Mouse (Mus musculus) cerebellum, adult 9-11 months (tissue): ENCODE results near the gene Sdha.

Source experiments
- DNase-seq: peaks from one replicate; pipeline ENCODE4 v3.0.0; 2022

Sdha gene

DNA sequence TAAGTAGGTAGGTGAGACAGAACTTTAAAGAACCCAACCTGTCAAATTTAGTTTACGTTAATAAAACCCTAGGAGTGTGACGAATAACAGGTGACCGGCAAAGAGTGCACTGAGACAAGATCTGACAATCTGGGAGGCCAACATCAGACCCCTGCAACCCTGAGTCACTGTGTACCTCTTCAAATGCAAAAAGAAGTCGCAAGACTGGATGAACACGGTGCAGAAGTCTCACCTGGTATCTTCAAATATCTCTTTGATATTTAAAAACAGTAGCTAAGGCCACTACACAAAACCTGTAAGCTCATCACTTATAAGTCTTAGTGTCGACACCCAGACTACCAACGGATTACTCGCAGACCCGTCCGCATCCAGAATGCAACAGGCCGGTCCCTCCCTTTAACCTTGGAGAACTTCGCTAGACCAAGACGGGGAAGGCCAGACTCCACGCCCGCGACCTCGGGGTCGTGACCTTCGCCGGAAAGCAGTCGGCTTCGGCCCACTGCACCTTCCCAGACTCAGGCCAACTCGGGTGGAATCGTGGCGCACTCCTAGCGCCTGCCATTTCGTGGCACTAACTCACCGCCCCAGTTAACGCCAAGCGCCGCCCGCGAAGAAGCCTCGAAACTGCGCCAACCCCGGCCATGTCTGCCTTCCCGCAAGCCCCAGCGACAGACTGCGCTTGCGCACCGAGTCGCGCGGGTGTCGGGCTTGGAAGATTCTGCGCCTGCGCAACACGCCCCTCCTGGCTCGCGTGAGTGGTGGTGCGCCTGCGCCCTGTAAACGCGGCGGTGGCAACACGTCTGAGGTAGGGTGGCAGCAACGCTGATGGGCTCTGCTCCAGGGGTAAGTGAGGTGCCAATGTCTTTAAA is at the start of gene Sdha, which contains the start of gene Ccdc127:
TSS of gene Sdha (minus strand) at position 715 of the 869 bp plus-strand sequence.
TSS of gene Ccdc127 (plus strand) at position 744 of the 869 bp plus-strand sequence.
- DNase-seq, result peak; percentile 96

DNA sequence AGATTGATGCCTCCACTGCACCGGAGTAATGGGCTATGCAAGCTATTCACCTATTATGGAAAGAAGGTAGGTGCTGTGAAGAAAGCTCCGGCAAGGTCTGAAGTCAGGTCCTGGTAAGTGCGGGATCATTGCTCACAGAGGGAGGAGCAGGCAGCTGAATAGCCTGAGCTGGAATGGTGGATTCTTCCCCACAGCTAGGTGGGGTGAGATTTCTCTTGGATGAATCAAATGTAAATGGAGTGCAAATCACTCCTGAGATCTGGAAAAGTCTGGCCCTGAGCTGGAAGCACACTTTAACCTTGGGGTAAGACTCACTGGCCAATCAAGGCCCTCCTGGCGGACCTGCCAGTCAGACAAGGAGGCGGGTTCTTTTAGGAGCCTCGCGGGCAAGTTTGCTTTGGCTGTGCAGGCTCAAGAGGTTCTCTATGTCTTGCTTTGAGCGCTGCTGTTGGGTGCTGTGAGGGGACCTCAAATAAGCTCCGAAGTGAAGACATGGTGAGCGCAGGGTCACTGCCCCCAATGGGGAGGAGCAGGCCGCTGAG is 49.3 kb upstream of the Sdha start, which contains the start of gene Ftl1-ps1:
TSS of gene Ftl1-ps1 (plus strand) at position 397 of the 542 bp plus-strand sequence.
- no peak for DNase-seq

DNA sequence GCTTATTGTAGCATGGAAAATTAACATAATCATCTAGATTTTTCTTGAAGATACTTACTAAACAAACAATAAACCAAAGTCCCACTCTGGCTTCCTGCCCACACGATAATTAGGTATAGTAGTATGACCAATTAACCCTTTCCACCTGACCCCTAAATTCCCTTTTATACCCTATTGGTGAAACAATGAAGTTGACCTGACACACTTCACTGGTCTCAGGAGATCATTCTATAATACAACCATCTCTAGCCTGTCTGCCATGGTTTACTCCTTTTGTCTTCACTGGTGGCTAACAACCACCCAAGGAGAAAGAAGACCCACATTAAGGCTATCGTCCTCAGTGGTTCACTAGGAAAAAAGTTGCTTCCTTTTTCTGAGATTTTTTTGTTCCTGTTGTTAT is 41.1 kb upstream of the Sdha start:
- DNase-seq, result no peak

DNA sequence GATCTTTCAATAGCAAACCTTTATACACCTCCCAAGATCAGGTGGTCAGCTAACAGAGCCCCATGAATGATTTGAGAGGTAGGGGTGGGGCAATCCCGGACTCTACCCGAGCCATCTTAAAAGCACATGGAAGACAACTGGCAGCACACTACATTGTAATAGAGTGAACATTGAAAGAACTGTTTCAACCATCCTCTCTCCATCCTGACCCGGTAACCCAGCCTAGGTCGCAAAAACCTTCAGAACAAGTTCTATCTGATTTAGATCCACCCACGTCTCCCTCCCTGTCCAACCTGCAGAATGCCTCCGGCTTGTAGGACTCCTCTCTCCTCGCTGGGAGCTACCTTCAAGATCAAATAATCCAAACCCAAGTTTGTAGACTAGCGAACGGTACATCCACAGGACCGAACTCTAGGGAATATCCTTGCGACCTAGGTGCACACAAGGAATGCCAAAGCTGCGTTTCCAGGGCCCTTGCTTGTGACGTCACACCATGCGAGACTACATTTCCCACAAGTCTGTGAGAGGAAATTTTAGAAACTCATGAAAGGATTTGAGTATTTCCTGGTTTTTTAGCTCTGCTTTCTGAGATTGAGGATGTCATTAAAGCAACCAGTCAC is 40.4 kb upstream of the Sdha start, which contains the start of gene Zfp72:
TSS of gene Zfp72 (minus strand) at position 466 of the 620 bp plus-strand sequence.
- peak; percentile 75 for DNase-seq

DNA sequence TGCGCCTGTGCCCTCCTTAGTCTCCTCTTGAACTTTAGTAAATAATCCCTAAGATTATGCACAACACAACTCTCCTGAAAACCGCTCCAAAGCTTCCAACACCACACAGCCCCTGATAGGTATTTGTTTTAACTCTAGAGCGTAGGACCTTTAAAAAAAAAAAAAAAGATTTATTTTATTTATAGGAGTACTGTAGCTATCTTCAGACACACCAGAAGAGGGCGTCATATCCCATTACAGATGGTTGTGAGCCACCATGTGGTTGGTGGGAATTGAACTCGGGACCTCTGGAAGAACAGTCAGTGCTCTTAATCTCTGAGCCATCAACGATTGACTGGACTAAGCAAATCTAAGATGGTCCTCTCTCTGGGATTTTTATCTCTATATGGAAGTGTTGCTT is 39.6 kb upstream of the Sdha start:
- DNase-seq, result no peak

DNA sequence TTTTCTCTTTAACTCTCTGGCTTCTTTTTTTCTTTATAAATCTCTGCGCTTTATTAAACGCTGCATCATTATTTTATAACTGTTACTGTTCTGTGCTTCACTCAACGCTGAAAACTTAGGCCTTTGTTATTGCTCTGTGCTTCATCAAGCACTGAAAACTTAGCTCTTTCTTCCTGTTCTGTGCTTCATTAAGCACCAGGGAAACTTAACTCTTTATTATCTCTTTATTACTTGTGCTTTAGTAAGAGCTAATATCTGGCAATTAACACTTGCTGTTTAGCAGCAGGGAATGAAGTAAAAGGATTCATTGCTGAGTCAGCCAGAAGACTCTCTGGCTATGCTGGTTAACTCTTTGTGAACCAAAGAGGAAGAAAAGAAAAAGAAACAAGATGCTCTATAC is 32.2 kb upstream of the Sdha start:
- DNase-seq, result no peak

DNA sequence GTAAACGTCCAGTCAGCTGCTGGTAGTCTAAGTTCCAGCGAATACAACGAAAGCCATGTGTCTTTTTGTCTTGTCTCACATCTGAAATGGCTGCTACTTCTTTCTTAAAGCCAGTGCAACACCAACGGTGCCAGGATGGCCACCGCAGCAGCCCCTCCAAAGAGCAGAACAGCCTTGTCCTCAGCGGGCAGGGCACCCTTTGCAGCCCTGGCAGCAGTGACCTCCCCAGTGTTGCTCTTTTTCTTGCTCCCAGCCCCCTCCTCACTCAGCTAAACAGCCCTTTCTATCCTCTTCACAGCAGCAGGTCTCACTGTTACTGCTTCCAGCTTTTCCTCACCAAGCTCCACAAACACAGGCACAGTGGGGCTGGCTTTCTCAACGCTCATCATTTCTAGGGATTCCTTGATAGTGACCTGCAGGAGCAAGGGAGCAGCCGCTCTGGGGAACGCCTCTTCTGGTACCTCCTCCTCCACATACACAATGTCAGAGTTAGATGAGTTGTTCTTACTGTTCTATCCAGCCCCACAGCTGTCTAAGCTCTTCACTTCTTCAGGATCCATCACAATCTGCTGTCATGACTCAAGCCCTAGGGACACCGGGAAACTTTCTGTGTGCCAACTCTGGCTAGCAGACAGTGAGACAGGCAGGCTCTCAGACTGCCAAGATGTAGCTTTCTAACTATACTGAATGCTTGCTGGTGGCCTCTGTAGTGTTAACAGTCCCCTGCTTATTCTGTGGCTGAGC is 31.6 kb upstream of the Sdha start:
- no peak for DNase-seq

DNA sequence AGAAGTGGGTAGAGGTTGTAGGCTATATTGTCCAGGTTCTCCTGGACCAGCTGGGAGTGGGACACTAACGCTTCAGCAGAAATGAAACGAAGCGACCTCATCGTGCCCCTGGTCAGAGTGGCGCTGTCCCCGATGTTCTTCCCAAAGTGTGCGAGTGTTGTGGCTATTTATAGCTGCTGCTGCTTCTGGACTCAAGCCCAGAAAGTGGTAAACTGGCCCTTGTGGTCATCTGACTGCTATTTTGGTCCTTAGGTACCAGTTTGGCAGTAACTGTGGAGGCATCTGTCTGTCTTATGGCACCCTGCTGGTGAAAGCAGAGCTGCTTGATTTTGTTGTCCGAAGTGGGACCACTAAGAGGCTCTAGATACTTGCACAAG is 13.8 kb upstream of the Sdha start, which contains the start of gene Lrrc14b:
TSS of gene Lrrc14b (minus strand) at position 147 of the 377 bp plus-strand sequence.
- peak; percentile 40 for DNase-seq

DNA sequence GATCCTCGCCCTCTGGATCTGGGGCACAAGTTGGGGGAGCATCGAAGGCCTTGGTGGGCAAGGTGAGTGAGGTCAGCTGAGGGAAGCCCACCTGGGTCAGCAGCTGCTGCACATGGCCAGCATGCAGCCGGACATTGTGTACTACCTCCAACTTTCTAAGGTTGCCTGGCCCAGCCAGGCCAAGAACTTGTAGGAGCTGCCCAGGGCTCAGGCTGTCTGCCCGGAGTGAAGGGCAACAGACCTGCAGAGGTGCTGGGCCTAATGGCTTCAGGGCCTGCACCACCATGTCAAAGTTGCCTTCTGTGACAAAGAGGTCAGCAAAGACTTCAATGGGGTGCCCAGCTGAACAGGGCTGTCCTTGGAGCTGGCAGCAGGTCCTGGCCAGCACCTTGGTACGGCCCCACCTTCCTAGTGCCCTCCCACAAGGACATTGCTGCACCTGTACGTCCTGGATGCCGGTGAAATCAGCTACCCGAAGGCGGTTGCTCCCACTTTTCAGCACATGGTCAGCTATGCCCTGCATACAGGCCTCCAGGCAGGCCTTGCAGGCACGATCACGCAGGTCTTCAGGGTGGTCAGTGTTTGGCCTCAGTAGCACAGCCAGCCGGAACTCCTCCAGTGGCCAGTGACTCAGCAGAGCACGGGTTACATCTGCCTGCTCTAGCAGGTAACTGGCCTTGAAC is 13.2 kb upstream of the Sdha start:
- peak; percentile 18 for DNase-seq

DNA sequence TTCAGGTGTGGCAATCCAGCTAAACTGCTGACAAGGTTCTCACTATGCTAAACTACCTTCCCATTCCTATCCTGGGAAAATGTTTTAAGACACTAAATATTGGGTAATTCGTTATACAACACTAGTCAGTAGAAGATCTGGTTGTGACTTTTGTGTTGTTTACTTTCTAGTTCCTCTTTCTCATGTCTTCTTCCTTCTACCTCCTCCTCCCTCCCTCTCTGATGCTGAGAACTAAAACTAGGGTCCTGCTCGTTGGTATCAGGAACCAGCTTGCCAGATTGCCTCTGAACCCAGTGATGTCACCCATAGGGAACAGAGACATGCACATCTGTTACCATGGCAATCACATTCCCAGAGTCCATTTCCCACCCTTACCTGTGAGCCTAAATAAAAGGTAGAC is 12.1 kb upstream of the Sdha start:
- no peak for DNase-seq

DNA sequence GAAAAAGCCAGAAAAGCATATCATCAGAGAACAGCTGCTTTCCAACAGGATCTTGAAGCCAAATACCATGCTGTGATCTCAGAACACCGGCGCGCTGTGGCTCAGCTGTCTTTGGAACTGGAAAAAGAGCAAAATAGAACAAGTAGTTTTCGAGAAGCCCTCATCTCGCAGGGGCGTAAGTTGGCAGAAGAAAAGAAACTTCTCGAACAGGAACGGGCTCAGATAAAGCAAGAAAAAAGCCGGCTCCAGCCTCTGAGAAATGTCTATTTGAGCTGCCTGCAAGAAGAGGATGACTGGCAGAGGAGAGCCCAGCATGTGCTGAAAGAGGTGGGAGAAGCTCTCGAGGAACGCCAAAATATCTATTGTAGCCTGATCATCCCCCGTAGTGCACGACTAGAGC is 6.4 kb upstream of the Sdha start:
- DNase-seq, result no peak

DNA sequence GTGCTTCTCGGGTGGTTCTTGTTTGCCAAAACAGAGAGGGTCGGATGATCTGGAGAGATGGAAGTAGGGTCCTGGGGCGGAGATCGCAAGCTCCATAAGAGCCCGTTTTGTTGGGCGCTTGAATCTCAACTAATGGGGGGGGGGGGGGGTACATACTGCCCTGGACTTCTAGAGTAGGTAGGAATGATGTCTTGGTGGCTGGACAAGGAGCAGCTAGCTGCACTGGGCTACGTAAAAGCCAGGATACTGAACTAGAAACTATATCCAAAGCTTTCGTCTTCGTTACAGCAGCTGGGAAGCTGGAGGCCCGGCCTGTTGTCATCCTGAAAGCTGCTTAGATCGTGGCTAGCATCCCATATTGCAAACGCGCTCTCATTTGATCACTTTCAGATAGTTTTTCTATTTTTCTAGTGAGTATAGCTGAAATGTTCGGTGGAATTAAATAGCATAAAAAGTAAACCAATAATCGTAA is 391 bp upstream of the Sdha start:
- no peak for DNase-seq

DNA sequence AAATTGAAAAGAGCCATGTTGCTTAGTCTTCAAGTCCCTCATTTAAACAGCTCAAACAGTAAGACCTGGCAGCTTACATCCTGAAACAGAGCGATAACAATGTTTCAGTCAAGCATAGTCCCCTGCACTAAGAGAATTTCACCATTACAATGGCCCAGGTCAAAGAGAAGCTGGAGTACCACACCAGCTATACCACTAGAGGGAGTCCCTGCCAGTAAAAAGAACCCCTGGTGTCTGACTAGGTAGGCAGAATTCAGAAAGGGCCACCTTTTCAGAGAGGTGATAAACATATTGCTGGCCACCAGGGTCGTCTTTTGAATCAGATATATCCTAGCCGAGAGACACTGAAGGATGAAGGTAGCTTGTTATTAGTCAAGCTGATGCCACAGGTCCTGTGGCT is 9.0 kb downstream of the Sdha start:
- no peak for DNase-seq

DNA sequence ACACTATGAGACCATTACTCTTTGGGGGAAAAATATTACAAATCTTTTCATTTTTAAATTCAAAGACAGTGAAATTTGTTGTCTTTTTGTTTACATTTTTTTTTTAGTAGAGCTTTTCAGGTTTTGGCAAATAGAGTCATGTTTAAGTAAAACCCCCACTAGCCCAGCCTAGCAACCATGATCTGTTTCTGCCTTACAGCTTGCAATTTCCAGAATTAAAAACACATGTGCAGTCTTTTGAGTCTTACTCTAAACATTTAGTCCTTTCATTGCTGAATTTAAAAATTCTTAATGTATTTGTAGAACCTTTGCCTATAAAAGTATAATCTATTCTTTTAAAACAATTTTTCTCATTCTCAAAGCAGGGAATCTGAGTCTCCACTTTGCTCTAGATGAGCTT is 20.8 kb downstream of the Sdha start:
- no peak for DNase-seq

DNA sequence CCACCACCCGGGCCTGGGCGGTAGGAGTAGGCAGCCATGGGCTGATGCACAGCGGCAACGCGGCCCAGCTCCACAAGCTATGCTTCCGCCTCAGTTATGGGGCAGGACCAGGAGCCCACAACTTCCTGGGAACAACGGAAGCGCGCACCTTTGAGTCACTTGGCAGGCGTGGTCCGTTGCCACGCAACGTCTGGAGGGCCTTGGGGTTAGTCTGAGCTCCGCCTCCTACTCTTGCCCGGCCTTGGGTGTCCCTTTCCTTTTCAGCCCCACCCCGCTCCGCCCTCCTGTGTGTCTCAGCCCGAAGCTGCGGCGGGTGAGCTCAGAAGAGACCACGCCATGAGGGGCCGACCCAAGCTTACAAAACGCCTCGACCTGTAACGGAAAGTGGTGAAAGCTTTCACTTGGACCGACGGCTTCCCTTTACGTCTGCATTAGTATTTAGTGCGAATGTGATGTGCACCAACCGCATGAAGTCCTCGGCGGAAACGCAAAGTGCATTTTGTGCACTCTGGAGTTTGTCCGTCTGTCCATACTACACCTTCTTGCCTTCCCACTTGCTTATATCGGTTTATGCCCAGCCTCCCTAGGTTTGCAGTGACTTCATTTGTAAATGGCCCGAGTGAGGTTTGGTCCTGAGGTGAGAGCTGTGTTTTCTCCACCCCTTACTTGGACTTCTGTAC is 32.8 kb downstream of the Sdha start, which contains the start of gene Pdcd6:
TSS of gene Pdcd6 (minus strand) at position 411 of the 680 bp plus-strand sequence.
- DNase-seq, result peak; percentile 92

DNA sequence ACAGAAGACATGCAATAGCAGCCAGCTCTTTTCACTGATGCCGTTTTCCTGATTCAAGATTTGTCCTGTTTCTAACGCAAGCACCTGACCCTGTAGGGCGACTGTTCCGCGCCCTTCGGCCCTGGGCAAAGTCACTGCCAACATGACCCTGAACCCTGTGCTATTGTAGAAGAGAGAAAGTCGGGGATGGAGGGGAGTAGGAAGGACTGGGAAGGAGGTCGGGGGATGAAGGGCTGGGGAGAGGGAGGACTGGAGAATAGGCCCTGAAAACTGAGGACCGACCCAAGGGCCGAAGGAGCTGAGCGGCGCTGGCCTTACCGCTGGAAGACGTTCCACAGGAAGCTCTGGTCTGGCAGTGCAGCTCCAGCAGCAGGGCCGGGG is 33.3 kb downstream of the Sdha start:
- no peak for DNase-seq

DNA sequence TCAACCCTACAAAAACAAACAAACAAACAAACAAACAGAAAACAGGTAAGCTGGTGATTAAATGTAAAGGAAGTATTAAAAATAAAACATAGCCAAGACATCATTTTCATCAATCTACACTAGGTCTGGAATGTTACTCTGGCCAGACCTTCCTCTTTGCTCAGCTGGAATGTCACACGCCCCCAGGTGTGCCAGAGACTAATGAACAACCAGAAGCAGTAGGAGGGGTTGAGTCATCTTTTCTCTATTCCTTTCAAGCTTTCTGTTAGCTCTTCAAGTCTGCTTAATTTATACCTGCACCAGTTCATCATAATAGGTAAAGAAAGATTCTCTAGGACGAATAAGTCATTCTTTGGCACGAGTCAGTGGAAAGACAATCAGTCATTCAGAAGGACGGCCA is 33.7 kb downstream of the Sdha start:
- DNase-seq, result no peak

DNA sequence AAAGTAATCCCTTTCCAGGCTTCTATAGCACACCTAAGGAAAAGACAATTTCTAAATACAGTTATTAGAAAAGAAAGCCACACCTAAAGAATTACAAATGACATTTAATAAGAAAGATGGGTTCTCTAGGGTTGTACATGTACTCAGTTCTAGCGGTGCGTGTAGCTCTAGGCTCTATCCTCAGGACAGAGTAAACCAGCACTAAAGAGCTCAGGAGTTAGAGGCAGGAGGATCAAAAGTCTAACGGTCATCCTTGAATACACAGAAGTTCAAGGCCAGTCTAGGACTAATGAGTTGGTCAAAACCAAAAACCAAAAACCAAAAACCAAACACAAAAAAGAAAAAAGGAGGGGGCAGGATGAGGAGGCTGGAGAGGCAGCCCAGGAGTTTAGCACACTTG is 35.5 kb downstream of the Sdha start:
- no peak for DNase-seq

DNA sequence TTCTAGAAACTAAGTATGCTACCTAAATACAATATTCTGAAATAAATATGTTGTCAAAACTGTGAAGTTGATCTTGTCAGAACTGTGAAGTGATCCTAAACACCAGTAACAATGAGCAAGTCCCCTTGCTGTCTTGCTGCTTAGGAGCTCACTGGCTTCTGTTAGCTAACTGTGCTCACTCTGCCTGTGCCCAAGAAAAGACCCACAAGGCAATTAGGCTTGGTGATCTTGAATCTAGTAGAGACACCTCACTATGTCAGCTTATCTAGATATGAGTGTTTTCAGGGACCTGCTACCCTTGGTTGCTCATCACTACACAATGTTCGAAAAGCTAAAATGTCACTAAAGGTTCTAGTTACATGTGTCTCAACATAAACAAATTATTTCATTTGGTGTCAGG is 44.3 kb downstream of the Sdha start:
- no peak for DNase-seq

DNA sequence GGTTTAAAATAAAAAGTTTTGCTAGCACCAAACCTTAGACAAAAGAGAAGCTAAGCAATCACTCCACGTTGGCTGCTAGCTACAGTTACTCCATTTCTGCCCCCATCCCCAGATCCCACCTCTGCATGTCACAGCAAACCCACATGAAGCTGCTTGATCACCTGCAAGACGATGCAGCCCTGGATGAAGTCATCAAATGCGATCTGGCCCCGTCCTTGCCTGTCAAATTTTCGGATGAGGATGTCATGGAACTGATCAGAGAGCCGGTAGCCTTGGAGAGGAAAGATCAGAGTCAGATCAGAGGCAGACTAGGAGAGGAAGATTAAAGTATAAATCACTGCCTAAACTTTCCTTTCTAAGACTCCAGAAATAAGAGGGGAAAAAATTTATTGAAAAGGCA is 44.7 kb downstream of the Sdha start:
- no peak for DNase-seq
